Mouse (Mus musculus) liver, embryonic 14.5 days (tissue): ENCODE results near the gene Map2k5.

ENCODE experiments used
- CTCF ChIP-seq: IDR thresholded peaks from 2 replicates; pipeline ENCODE4 v1.5.1; 2016; ENCODE audit warnings: antibody characterized with exemption, low read depth, control low read depth
- EP300 ChIP-seq: IDR thresholded peaks from 2 replicates; pipeline ENCODE4 v1.6.1; 2016; ENCODE audit warnings: antibody characterized with exemption, low read depth

DNA sequence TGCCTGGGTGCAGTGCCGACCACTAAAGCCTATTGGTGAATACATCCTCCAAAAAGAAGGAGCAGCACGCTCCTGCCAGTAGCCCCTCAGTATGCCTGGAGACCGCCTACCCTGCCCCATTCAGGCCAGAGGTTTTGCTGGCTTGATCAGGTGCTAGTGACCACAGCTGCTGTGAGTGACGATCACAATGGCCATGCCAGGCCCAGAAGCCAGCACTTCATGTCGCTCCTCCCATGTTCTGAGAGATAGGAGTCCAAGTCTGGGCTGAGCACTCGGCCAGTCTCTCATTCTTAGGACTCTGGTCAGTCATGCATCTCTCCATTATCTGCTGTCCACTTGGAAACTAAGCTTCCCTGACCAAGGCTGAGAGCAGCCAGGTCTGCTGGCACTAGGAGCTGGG, 67.7 kb downstream of the Map2k5 start:
- TF ChIP-seq EP300: no peak
- no peak for TF ChIP-seq CTCF
